Mouse (Mus musculus) megakaryocyte, embryonic 14.5 days (primary cell): ENCODE measurements at regions not wholly inside any gene's neighbourhood (a gene's known extent, or its start where the extent isn't known, plus 50 kb on each side); places are given as distances from the start of the nearest gene placed in this dataset.

ENCODE experiments used
- H3K27me3 ChIP-seq: replicated peaks from 2 replicates; pipeline ENCODE3; 2012; ENCODE audit warnings: inconsistent platforms
- H3K36me3 ChIP-seq: replicated peaks from 2 replicates; pipeline ENCODE3; 2012; ENCODE audit warnings: low read length, inconsistent platforms, mixed read lengths
- H3K4me1 ChIP-seq: 2 replicates; pipeline ENCODE4 v1.6.1; 2012; ENCODE audit warnings: inconsistent platforms
- H3K4me3 ChIP-seq: replicated peaks from 2 replicates; pipeline ENCODE3; 2012; ENCODE audit warnings: moderate library complexity, mild to moderate bottlenecking, inconsistent platforms
- H3K9me3 ChIP-seq: 2 replicates; pipeline ENCODE4 v1.6.1; 2012; ENCODE audit warnings: inconsistent platforms
- FLI1 ChIP-seq: IDR thresholded peaks from 2 replicates; pipeline ENCODE4 v1.6.1; 2012; ENCODE audit warnings: low read length, inconsistent platforms, mixed read lengths
- GATA1 ChIP-seq: IDR thresholded peaks from 3 replicates; pipeline ENCODE4 v1.6.1; 2012; ENCODE audit warnings: mixed read lengths, low read length, inconsistent platforms, borderline replicate concordance

DNA sequence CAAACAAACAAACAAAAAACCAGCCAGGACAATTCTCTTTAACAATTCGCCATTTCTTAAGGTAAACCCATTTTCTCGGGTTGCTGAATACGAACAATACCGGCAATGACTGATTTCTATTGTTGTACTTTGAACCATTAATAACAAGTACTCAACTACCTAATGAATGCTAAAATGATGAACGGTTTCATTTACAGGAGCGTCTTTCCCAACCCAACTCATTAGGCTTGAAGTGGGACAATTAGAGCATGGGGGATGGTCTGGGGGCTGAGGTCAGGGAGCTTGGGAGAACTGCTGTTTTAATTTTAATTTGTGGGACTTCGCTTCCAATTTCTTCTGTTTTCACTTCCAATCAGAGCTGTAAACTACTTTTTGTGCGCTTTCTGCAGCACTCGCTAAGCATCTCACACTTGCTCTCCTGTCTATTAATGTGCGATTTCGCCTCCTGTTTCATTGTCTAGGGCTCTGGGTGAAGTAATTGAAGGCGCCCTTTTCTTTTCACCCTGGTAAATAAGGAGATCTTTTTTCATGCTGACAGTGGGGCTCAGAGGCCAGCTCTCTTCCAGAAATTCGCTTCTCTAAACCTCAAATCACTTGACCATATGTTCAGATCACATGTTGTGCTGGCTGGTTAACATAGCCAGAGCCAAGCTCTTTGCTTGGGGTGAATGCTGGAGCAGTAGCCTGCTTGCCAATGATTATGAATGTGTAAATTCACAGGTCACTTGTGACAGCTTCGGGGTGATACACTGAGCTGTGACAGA is 77.7 kb upstream of the Gas2 start:
- Histone ChIP-seq H3K27me3 (no peaks in the 10 kb centered on the region), H3K4me3 (no peak overlapping the region), H3K4me1 (no peaks in the 10 kb centered on the region), H3K36me3 (no peaks in the 10 kb centered on the region), H3K9me3 (0 out of 2 replicates have a peak, but pooled peaks cover 2% of the 10 kb centered on the region)
- TF ChIP-seq FLI1 (no peak), GATA1 (no peak)

DNA sequence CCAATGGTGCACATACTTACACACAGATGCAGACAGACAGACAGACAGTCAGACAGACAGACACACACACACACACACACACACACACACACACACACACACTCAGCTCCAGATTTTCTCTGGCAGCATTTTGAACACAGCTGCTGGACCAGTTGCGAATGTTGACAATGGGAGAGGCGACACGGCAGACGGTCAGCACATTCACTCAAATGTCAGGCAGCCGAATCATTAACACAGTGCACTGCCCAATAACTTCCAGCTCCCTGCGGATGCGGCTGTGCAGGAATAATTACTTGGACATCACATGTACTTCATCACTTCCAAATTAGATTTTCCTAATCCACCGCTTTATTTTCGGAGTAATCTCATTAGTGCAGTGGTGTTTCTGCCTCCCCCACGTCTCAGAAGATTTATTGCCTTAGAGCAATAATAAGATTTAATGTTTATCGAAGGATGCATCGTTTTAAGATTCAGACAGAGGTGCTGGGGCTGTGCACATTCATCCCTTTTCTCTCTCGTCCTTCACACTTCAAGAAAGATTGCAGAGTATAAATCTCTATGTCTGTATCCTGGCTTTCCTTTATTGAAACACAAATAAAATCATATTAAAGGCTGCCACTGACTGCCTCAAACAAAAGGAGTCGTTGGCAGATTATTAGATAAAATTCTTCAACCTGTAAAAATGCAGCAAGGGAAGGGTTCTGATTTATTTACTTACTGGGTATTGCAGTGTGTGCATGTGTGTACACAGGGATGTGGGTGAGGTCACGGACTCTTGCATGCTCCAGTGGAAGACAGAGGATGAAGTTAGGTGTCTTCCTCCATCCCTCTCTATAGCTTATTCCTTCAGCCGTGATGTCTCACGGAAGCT is 70.9 kb upstream of the Gas2 start:
- Histone ChIP-seq H3K9me3 (no peaks in the 10 kb centered on the region), H3K27me3 (no peaks in the 10 kb centered on the region), H3K4me3 (no peak overlapping the region), H3K4me1 (no peaks in the 10 kb centered on the region), H3K36me3 (no peaks in the 10 kb centered on the region)
- no peak for TF ChIP-seq GATA1
- TF ChIP-seq FLI1: no peak

DNA sequence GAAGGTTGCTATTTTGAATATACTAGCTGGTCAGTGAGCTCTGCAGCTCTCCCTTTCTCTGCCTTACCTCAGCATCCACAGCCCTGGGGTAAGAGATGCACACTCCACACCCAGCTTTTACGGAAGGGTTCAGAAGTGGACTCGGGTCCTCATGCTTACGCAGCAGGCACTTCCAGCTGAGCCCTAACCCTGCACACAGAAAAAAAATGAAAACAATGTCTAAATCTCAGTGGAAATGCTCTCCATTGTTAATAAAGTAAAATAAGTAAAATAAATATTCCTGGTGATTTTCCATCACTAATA is 70.3 kb upstream of the Gas2 start:
- TF ChIP-seq FLI1: no peak
- no peak for TF ChIP-seq GATA1
- Histone ChIP-seq H3K9me3 (no peaks in the 10 kb centered on the region), H3K4me3 (no peak overlapping the region), H3K36me3 (no peaks in the 10 kb centered on the region), H3K4me1 (no peaks in the 10 kb centered on the region), H3K27me3 (no peaks in the 10 kb centered on the region)
